Comparison of ENCODE assay signal across 12 mouse cellular contexts in genomic region chr6:144477287-144478064, GRCm38 (mm10).
DNase-seq lines count a peak whose midpoint lies in the region; ATAC-seq and TF ChIP-seq lines count a peak whose summit lies in the region.
"Had no signal": no experiment of that assay in that cellular context is flagged by ENCODE, and none has a peak within 500 bp of the region (broad histone marks: within the 10 kb centered on the region; RNA-seq: fewer than 3 reads in every experiment).

No protein-coding gene starts in this region.

- WGBS in intestine, embryonic 15.5 days = 64% methylated on average over 16 of the region's 16 CpGs
- WGBS in intestine, postnatal 0 days = 54% methylated on average over 16 of the region's 16 CpGs
- 80% methylated on average over 16 of the region's 16 CpGs for whole genome bisulfite sequencing in kidney, embryonic 15.5 days

- no peak for TF ChIP-seq CTCF in intestine, postnatal 0 days (IDR thresholded peaks at IDR 0.05; ENCODE audit: low read depth)

- no peak overlapping the region for H3K4me2 ChIP-seq in intestine, embryonic 15.5 days (replicated peaks)
- no peak overlapping the region for H3K4me2 ChIP-seq in intestine, postnatal 0 days (replicated peaks; ENCODE audit: low read depth)
- no peak overlapping the region for H3K4me2 ChIP-seq in kidney, embryonic 15.5 days
- H3K4me2 ChIP-seq: lung, embryonic 15.5 days had no signal

- no peaks in the 10 kb centered on the region for H3K4me1 ChIP-seq in intestine, embryonic 15.5 days (replicated peaks)
- H3K4me1 ChIP-seq in intestine, postnatal 0 days (replicated peaks; ENCODE audit: control insufficient read depth, insufficient read depth, low read length) = no peaks in the 10 kb centered on the region
- H3K4me1 ChIP-seq in kidney, embryonic 15.5 days = peaks cover 5% of the 10 kb centered on the region
- H3K4me1 ChIP-seq: lung, embryonic 15.5 days had no signal

- peak; percentile 34; the same call in 1 of the 2 replicates for ATAC-seq in intestine, embryonic 15.5 days
- no peak for ATAC-seq in intestine, postnatal 0 days
- ATAC-seq in kidney, embryonic 15.5 days (replicated peaks; ENCODE audit: low FRiP score) = no peak

- H3K36me3 ChIP-seq in intestine, embryonic 15.5 days = no peaks in the 10 kb centered on the region
- no peaks in the 10 kb centered on the region for H3K36me3 ChIP-seq in intestine, postnatal 0 days (ENCODE audit: control insufficient read depth, insufficient read depth)
- H3K36me3 ChIP-seq in kidney, embryonic 15.5 days = no peaks in the 10 kb centered on the region
- H3K36me3 ChIP-seq: G1E; lung, embryonic 15.5 days had no signal

- no peak overlapping the region for H3K4me3 ChIP-seq in intestine, embryonic 15.5 days (replicated peaks)
- H3K4me3 ChIP-seq in intestine, postnatal 0 days (ENCODE audit: low read depth, low read length) = no peak overlapping the region
- no peak overlapping the region for H3K4me3 ChIP-seq in kidney, embryonic 15.5 days (replicated peaks)
- H3K4me3 ChIP-seq: erythroblast, embryonic 14.5 days; lung, embryonic 15.5 days had no signal

- peak; percentile 9 to 39 for DNase-seq in adrenal gland, adult (ENCODE audit: inconsistent age in 2 of 2, low spot score in 1 of 2)
- no peak for DNase-seq in adrenal gland, postnatal 4 days (ENCODE audit: low spot score in 2 of 2)
- peak; percentile 19 for DNase-seq in thymus, postnatal 4 days
- DNase-seq in thymus, postnatal 10 days (ENCODE audit: low spot score in 2 of 2) = no peak
- no peak for DNase-seq in gastrocnemius, adult 18-20 months (ENCODE audit: low spot score)
- DNase-seq: heart, postnatal 36 days had no signal

- H3K9me3 ChIP-seq in intestine, embryonic 15.5 days = no peaks in the 10 kb centered on the region
- H3K9me3 ChIP-seq in intestine, postnatal 0 days (ENCODE audit: control insufficient read depth) = no peaks in the 10 kb centered on the region
- no peaks in the 10 kb centered on the region for H3K9me3 ChIP-seq in kidney, embryonic 15.5 days (replicated peaks)
- H3K9me3 ChIP-seq: lung, embryonic 15.5 days had no signal

- H3K9ac ChIP-seq in intestine, embryonic 15.5 days = no peak overlapping the region
- no peak overlapping the region for H3K9ac ChIP-seq in intestine, postnatal 0 days (ENCODE audit: low read depth, low read length)
- no peak overlapping the region for H3K9ac ChIP-seq in kidney, embryonic 15.5 days
- H3K9ac ChIP-seq: lung, embryonic 15.5 days had no signal

- H3K27me3 ChIP-seq in intestine, embryonic 15.5 days (replicated peaks) = no peaks in the 10 kb centered on the region
- H3K27me3 ChIP-seq in intestine, postnatal 0 days (replicated peaks; ENCODE audit: control insufficient read depth, insufficient read depth, low read length) = no peaks in the 10 kb centered on the region
- no peaks in the 10 kb centered on the region for H3K27me3 ChIP-seq in kidney, embryonic 15.5 days
- H3K27me3 ChIP-seq: lung, embryonic 15.5 days had no signal

- H3K27ac ChIP-seq in intestine, embryonic 15.5 days = no peak overlapping the region
- H3K27ac ChIP-seq in intestine, postnatal 0 days (ENCODE audit: low read depth, low read length) = no peak overlapping the region
- no peak overlapping the region for H3K27ac ChIP-seq in kidney, embryonic 15.5 days
- H3K27ac ChIP-seq: lung, embryonic 15.5 days had no signal

Comparison
In these comparisons a context has a peak if more than half of its experiments do, and no peak if none do; other contexts are left out.
1. DNase-seq: peak in adrenal gland, adult (2 of 2) and thymus, postnatal 4 days (single experiment); none in adrenal gland, postnatal 4 days (0 of 2), thymus, postnatal 10 days (0 of 2) and gastrocnemius, adult 18-20 months (single experiment).